Mouse (Mus musculus) hematopoietic multipotent progenitor cell, adult 10-12 weeks (in vitro differentiated cells): ENCODE results near the gene U2af1. TPM values are rescaled to one million over a fixed set of nuclear protein-coding genes. Genes with fewer than 3 reads are reported as not detected.

Experiments
- polyA plus RNA-seq: library from polyadenylated mRNA; stranded (reverse); fragments of >175 nt; gene quantifications from 2 replicates; pipeline ENCODE4 v1.2.3, GENCODE M21; 2012; ENCODE audit warnings: low replicate concordance

The U2af1 gene
- 40.4 and 44.9 TPM in 2 replicates for polyA plus RNA-seq

GRCm38 (mm10) chr17:31658468-31659185 is at the start of gene U2af1:
TSS of gene U2af1 (minus strand) at chr17:31658892.

GRCm38 (mm10) chr17:31677507-31677906 is 18.8 kb upstream of the U2af1 start, which contains the start of gene Cryaa:
TSS of gene Cryaa (plus strand) at chr17:31677807.

GRCm38 (mm10) chr17:31636942-31637811 is 21.5 kb downstream of the U2af1 start, which contains the start of gene Cbs:
TSS of gene Cbs (minus strand) at chr17:31637238.

Other genes starting within 250 kb of the U2af1 start
- gene Wdr4, start 138.9 kb downstream of the U2af1 start, polyA plus RNA-seq, result 16.9 and 18.2 TPM in 2 replicates
- 71.5 and 113 TPM in 2 replicates for gene Ndufv3, start 138.8 kb downstream of the U2af1 start, polyA plus RNA-seq
- 8.9 and 10.5 TPM in 2 replicates for gene Pknox1, start 94.2 kb downstream of the U2af1 start, polyA plus RNA-seq
- 0.02 TPM in 1 of 2 replicates, not detected in the other for gene Cbs, start 21.7 kb downstream of the U2af1 start, polyA plus RNA-seq
- not detected in 2 replicates for gene Cryaa, start 18.9 kb upstream of the U2af1 start, polyA plus RNA-seq
- 52.4 and 89.1 TPM in 2 replicates for gene Sik1, start 196.9 kb upstream of the U2af1 start, polyA plus RNA-seq